Mouse (Mus musculus): ENCODE data around the gene Olfr1274-ps.
"Not testable (repeated sequence)": the region's sequence is repeated elsewhere in the genome, so short reads cannot be mapped to it uniquely, and the experiment has no call there.

The Olfr1274-ps gene

DNA sequence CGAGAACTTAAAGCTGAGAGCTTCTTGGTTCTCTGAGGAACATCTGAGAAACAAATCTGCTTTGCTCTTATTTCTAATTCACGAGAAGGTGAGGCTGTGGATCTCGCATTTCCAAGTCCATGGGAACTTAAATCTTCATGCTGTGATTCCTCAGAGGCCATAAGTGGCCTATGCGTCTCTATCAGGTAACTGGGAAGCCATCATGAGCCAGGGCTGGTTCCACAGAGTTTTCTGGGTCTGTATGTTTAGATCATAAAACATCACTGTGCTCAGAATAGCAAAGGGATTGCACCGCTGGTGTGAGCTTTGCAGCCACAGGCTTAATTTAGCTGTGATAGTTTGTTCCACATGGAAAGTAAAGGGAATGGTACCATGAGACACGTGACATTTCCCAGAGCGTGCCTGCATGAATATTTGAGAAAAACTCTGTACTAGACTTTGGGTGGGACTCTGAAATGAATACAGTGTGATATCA, at the start of gene Olfr1274-ps:
TSS of gene Olfr1274-ps (plus strand) at position 51 of the 475 bp plus-strand sequence.
- not testable (repeated sequence) for DNase-seq (ENCODE audit: low read depth, low spot score)

DNA sequence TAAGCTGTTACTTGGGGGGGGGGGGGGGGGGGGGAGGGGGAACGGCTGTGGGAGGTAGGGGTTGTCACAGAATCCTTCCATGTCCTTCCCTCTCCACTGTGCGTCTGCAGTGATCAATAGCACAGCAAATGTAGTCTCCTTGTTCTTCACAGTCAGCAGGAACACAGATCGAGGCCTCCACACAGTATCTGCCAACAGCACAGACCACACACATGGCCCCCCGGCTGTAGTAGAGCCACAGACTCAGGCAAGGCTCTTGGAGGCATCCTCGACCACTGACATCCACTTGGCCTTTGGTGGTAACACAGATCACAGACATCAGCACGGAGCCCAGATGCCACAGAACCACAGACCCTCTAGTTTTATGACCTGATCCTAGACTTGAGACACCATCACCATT, 47.4 kb upstream of the Olfr1274-ps start:
- DNase-seq (ENCODE audit: low read depth, low spot score) = not testable (repeated sequence)

DNA sequence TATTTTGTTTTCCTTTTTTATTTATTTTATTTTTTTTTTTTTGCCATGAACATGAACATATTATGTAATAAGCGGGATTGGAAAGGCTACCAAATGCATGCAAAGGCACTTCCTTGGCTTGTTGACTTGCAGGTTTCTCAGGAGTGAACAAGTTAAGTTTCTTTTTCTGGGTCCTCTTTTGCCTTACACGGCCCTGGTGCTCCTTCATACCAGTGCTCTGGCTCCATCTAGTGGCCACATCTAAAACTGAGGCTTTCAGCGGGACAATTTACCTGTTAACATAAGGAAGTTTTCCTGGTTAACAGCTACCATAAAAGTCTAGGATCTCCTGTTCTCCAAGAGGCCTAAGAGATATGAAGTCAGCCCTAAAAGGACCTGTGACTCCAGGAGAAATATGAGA, 46.9 kb upstream of the Olfr1274-ps start:
- DNase-seq (ENCODE audit: low read depth, low spot score) = not testable (repeated sequence)

DNA sequence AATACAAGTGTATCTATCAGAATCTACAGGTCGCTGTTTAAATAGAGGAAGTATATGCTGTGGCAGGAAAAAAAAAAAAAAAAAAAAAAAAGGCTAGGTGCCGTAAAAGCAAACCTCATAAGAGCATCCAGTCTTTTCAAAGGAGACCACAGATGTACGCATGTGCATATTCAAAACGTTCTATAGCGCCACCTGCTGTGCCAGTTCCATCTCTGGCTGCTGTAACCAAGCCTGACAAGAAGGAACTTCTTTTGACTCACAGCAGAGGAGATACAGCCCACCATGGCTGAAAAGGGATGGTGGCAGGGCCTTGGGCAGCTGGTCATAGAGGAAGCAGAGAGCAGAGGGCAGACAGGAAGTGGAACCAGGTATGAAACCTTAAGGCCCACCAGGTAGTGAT, 39.3 kb upstream of the Olfr1274-ps start:
- not testable (repeated sequence) for DNase-seq (ENCODE audit: low read depth, low spot score)

DNA sequence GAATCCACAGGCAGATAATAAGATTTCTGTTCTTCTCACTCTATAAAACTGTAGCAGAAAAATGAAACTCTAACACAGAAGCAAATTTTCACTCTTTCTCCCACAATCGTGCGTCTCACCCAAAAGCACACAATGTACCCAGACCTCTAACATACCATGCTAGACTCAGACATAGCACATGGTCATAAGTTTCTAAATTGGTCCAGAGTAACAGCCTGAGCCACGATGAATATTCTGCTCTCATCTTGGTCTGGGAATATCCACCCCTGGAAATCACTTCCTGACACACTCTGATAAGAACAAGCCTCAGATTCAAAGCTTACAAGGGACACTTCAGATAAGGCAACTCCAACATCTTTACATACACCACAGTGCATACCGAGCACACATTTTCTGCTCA, 38.3 kb upstream of the Olfr1274-ps start:
- DNase-seq (ENCODE audit: low read depth, low spot score) = not testable (repeated sequence)

DNA sequence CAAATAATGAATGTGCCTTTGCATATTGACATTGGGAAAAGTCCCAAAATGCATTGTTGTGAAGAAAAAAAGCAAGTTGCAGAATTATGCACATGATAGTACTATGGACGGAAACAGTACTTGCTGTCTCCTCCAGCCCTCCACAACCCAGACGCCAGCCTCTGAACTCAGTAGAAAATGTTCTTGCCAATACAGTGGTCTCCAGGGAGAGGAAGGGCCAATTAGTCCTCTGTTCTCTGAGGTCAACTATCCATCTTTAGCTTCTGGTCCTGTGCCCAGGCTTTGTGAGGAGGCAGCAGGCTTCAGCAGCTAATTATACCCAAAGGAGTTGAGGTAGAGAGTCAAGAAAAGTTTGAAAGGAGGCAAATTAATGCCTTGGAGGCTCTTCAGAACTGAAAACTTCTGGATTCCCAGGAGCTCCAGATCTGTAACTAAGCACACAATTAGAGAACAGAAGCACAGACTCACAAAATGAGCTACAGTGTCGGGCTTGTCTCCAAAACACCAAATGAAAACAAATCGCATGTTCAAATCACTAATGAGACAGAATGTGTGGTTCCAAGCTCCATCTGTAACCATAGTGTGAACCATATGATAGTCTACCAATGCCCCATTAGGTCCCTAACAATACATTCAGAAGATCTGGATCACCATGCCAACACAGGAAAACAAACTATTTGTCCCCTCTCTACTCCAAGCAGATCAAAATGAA, 15.8 kb downstream of the Olfr1274-ps start:
- not testable (repeated sequence) for DNase-seq (ENCODE audit: low read depth, low spot score)

DNA sequence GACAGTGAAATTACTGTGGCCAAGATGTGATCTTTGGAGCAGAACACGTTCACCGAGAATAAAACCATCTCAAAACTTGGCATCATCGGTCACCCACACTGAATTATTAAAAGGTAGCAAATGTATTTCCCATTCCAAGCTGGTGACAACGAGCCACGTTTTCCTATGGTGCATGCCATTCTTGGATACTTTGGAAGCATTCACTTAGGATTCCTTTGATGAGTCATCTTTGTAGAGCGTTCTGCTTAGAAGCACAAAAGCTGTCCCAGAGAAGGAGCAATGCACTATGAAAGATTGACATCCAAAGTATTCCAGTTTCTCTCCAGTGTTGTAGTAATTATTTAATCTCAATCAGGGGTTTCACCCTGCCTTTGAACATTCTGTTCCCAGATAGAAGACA, 23.8 kb downstream of the Olfr1274-ps start:
- DNase-seq (ENCODE audit: low read depth, low spot score) = not testable (repeated sequence)

DNA sequence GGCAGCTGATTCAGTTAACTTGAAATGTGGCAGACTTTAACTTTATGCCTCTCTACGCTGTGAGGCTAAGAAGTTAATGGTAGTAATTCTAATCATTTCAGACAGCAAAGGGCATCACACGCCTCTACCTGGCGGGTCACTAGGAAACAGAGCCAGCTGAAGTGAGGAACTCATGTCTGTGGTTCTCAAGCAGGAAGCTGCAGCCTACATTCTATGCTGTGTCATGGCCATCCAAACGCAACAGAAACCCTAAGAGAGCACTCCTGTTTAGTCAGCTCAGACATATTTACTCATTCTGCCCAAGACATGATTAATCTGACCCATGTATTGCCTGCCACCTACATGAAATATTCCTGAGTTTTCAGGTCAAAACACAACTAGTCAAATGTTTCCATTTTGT, 26.5 kb downstream of the Olfr1274-ps start:
- DNase-seq (ENCODE audit: low read depth, low spot score) = not testable (repeated sequence)

DNA sequence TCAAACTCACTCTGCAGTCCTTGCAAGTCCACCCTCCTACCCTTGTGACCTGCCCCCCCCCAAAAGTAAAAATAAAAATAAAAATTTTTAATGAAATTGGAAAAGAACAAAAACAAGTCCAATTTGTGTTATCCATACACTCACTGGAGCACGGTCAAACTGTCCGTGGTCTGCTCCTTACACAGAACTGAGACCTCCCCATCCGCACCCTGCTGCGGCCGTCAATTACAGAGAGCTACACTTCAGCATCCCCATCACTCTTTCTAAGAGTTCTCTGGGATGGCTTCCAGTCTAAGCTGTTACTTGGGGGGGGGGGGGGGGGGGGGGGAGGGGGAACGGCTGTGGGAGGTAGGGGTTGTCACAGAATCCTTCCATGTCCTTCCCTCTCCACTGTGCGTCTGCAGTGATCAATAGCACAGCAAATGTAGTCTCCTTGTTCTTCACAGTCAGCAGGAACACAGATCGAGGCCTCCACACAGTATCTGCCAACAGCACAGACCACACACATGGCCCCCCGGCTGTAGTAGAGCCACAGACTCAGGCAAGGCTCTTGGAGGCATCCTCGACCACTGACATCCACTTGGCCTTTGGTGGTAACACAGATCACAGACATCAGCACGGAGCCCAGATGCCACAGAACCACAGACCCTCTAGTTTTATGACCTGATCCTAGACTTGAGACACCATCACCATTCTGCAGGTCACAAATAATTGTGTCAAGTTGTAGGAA, 30.7 kb downstream of the Olfr1274-ps start:
- not testable (repeated sequence) for DNase-seq (ENCODE audit: low read depth, low spot score)

DNA sequence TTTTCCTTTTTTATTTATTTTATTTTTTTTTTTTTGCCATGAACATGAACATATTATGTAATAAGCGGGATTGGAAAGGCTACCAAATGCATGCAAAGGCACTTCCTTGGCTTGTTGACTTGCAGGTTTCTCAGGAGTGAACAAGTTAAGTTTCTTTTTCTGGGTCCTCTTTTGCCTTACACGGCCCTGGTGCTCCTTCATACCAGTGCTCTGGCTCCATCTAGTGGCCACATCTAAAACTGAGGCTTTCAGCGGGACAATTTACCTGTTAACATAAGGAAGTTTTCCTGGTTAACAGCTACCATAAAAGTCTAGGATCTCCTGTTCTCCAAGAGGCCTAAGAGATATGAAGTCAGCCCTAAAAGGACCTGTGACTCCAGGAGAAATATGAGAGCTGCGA, 31.3 kb downstream of the Olfr1274-ps start:
- not testable (repeated sequence) for DNase-seq (ENCODE audit: low read depth, low spot score)

DNA sequence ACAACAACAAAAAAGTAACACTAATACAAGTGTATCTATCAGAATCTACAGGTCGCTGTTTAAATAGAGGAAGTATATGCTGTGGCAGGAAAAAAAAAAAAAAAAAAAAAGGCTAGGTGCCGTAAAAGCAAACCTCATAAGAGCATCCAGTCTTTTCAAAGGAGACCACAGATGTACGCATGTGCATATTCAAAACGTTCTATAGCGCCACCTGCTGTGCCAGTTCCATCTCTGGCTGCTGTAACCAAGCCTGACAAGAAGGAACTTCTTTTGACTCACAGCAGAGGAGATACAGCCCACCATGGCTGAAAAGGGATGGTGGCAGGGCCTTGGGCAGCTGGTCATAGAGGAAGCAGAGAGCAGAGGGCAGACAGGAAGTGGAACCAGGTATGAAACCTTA, 39.0 kb downstream of the Olfr1274-ps start:
- DNase-seq (ENCODE audit: low read depth, low spot score) = not testable (repeated sequence)

DNA sequence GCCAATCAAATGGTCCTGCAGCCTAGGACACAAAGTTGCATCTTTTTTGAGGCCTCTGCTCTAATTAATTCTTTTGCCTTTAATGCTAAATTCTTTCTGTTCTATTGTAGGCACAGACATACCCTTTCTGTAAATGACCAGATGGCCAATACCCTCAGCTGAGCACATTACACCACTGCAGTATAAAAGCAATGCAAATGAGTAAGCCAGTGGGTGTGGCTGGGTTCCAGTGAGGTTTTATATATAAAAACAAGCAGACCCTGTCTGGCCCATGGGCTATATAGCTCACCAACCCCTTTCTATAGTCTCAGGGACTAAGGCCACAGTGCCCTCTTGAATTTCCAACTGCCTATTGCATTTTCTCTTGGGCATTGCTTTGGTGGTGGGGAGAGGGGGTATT, 41.7 kb downstream of the Olfr1274-ps start:
- not testable (repeated sequence) for DNase-seq (ENCODE audit: low read depth, low spot score)

DNA sequence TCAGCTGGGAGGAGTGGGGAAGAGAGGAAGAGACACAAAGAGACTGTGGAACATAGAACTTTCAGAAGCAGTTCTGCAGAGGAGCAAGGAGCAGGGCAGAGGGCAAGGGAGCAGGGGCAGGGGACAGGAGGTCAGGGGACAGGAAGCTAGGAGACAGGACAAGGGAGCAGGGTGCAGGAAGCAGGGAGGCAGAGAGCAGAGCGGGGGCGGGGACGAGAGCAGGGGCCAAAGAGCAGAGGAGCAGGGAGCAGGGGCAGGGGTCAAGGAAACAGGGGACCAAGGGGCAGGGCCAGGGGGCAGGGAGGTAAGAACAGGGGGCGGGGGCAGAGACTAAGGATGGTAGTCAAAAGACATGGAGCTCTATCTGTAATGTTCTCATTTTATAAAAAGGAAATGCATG, 43.3 kb downstream of the Olfr1274-ps start:
- not testable (repeated sequence) for DNase-seq (ENCODE audit: low read depth, low spot score)

DNA sequence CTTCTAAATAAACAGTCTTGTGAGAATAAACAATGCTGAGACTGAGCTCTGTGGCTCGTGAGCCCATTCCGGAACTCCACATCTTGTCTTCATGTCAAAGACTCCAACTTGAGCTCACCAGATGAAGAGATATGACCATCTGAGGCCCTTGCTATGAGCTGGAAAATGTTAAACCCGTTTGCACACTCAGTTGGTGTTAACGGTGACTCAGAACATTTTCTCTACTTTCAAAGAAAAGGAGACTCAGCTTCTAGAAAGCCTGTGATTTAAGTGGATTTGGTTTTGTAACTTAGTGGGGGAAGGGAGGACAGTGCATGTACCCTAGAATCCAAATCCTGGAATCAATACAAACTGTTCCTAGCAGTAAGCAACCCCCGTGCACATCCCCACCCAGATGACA, 45.3 kb downstream of the Olfr1274-ps start:
- DNase-seq (ENCODE audit: low read depth, low spot score) = no peak

DNA sequence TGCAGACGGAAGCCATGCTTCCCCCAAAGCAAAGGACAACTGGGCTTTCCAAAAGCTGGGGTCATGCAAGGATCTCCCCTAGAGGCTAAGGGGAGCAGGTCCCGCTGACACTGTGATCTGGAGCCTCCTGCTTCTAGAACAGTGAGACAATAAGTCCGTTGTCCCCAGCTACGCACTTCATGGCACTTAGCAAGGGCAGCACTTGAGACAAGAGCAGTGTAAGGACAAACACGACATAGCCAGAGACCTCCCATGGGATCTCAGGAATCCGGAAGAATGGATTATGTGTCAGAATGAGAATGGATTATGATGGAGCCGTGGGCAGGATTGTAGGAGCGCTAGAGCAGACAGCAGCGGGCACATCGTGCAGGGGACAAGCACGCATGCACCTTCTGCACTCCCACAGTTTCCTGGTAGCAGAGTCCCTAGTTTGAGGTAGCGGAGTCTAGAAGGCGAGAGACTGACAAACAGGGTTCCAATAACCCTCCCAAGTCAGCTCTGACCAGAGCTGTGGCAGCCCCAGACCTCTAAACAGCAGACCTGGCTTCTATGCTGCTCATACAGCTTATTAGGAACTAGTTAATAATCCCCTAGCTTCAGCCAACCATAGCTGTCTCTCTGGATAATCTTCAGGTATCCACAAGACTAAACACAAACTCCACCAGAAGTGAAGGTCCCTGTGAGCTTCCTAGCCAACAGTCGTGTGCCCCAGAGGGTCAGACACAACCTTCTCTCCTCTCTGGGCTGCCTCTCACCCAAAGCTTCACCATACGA, 50.7 kb downstream of the Olfr1274-ps start:
- DNase-seq (ENCODE audit: low read depth, low spot score) = no peak

DNA sequence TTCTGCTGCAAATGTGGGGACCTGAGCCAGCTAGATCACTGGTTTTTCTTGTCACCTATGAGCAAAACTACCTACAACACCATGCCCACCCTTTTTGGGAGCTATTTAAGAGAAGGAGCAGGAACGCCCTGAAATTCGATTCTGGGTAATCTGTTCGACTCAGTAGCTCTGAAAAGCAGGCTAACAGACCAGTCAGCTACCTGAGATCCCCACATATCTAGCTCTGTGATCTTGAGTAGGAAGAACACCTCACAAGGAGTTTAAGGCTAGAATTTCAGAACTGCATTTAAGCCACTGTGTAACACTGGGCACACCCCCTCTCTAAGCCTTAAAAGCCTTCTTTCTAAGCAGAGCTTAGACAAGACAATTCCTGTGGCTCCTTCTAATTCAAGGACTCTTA, 53.9 kb downstream of the Olfr1274-ps start:
- no peak for DNase-seq (ENCODE audit: low read depth, low spot score)

Data from CD4-positive, CD25-positive, alpha-beta regulatory T cell, adult 2 months (primary cell).